Mouse (Mus musculus) heart, postnatal 0 days (tissue): ENCODE measurements at regions not wholly inside any gene's neighbourhood (a gene's known extent, or its start where the extent isn't known, plus 50 kb on each side); places are given as distances from the start of the nearest gene placed in this dataset.

Experiments used
- CTCF ChIP-seq: IDR thresholded peaks from 2 replicates; pipeline ENCODE4 v1.5.1; 2016; ENCODE audit warnings: antibody characterized with exemption, control low read depth, low read depth
- EP300 ChIP-seq: IDR thresholded peaks from 2 replicates; pipeline ENCODE4 v1.6.1; 2016; ENCODE audit warnings: antibody characterized with exemption, low read depth

DNA sequence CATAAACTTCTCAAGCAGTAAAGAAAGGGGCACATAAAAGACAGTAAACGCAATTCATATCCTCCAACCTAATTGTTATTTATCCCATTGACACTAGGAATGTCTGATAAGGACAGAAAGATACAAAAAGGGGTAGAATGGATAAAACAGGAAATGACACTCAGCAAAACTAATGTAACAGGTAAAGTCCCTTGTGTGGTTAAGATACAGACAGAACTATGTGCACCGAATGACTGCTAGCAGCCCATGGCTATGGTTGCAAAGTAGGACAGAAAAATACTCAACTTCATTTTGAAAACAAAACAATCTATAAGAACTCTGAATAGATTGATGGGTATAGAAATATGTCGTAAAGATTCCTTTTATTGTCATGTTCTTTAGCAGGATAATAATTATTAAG, 408.4 kb upstream of the Dab2 start:
- TF ChIP-seq EP300 (no peak), CTCF (no peak)
